ENCODE assay signal across 26 mouse cellular contexts in the genomic region with DNA sequence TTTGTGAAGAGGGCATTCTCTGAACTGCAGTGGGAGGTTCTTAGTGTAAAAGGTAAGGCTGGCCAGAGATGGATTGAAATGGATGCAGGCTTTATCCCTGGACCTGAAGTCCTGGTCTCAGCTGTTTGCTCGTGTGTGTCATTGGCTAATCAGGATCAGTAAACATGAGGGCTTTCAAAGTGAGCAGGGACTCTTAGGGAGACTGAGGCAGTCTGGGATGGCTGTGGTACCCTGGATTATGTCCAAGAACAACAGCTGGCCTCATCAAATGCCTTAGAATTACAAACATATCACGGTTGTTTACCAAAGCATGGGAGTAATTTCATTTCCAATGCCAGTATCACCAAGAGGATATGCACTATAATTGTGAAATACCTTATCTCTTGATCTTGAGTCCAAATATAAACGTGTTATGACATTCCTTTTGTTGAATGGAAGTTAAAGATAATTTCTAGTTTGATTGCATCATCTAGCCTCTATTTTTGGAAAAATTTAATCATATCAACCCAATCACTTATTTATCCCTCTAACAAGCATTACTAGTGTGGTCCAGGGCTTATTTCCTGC.
DNase-seq lines count a peak whose midpoint lies in the region; ATAC-seq lines count a peak whose summit lies in the region.
"Had no signal": no experiment of that assay in that cellular context is flagged by ENCODE, and none has a peak within 500 bp of the region (broad histone marks: within the 10 kb centered on the region; RNA-seq: fewer than 3 reads in every experiment).

No protein-coding gene starts in this region.

- WGBS in hindbrain, embryonic 15.5 days, result 53% methylated on average over 3 of the region's 3 CpGs
- WGBS in hindbrain, embryonic 10.5 days, result 72% methylated on average over 3 of the region's 3 CpGs
- 28% methylated on average over 3 of the region's 3 CpGs for WGBS in lung, embryonic 15.5 days
- 60% methylated on average over 3 of the region's 3 CpGs for WGBS in neural tube, embryonic 13.5 days
- 52% methylated on average over 3 of the region's 3 CpGs for WGBS in neural tube, embryonic 15.5 days

- H3K36me3 ChIP-seq in hindbrain, embryonic 15.5 days, result no peaks in the 10 kb centered on the region
- H3K36me3 ChIP-seq in hindbrain, embryonic 10.5 days, result no peaks in the 10 kb centered on the region
- H3K36me3 ChIP-seq in lung, embryonic 15.5 days, result no peaks in the 10 kb centered on the region
- H3K36me3 ChIP-seq in neural tube, embryonic 13.5 days, result no peaks in the 10 kb centered on the region
- H3K36me3 ChIP-seq in neural tube, embryonic 15.5 days, result no peaks in the 10 kb centered on the region
- H3K36me3 ChIP-seq: embryonic facial prominence, embryonic 12.5 days; embryonic facial prominence, embryonic 15.5 days; G1E; hindbrain, embryonic 13.5 days had no signal

- no peaks in the 10 kb centered on the region for H3K4me1 ChIP-seq in hindbrain, embryonic 15.5 days (replicated peaks)
- H3K4me1 ChIP-seq in hindbrain, embryonic 10.5 days (replicated peaks), result no peaks in the 10 kb centered on the region
- peaks cover 26% of the 10 kb centered on the region for H3K4me1 ChIP-seq in lung, embryonic 15.5 days
- H3K4me1 ChIP-seq in neural tube, embryonic 13.5 days (replicated peaks), result peaks cover 4% of the 10 kb centered on the region; the same call in 1 of the 2 replicates
- H3K4me1 ChIP-seq in neural tube, embryonic 15.5 days, result no peaks in the 10 kb centered on the region
- H3K4me1 ChIP-seq: embryonic facial prominence, embryonic 15.5 days had no signal

- DNase-seq in hindbrain, embryonic 10.5 days (ENCODE audit: low spot score), result no peak
- no peak for DNase-seq in lung, postnatal 14 days
- no peak for DNase-seq in kidney, adult 9 months
- DNase-seq: adrenal gland, postnatal 10 days; adrenal gland, postnatal 36 days; B cell, adult 2 months; cerebellum, adult 11 months; cerebellum, adult 2 months; cerebellum, adult 9-11 months; cerebellum, postnatal 25 days; forebrain, postnatal 0 days; gastrocnemius, adult 2 months; gastrocnemius, postnatal 14 days; heart, adult 11 months had no signal

- H3K9ac ChIP-seq in hindbrain, embryonic 15.5 days, result no peak overlapping the region
- no peak overlapping the region for H3K9ac ChIP-seq in lung, embryonic 15.5 days
- H3K9ac ChIP-seq in neural tube, embryonic 13.5 days, result no peak overlapping the region
- no peak overlapping the region for H3K9ac ChIP-seq in neural tube, embryonic 15.5 days (replicated peaks)
- H3K9ac ChIP-seq: embryonic facial prominence, embryonic 12.5 days; embryonic facial prominence, embryonic 15.5 days; forebrain, postnatal 0 days; hindbrain, embryonic 13.5 days had no signal

- no peak overlapping the region for H3K4me3 ChIP-seq in hindbrain, embryonic 15.5 days
- H3K4me3 ChIP-seq in hindbrain, embryonic 10.5 days, result no peak overlapping the region
- no peak overlapping the region for H3K4me3 ChIP-seq in lung, embryonic 15.5 days
- no peak overlapping the region for H3K4me3 ChIP-seq in neural tube, embryonic 13.5 days
- H3K4me3 ChIP-seq in neural tube, embryonic 15.5 days (replicated peaks), result no peak overlapping the region
- H3K4me3 ChIP-seq: embryonic facial prominence, embryonic 12.5 days; embryonic facial prominence, embryonic 15.5 days; gastrocnemius, adult 2 months; hindbrain, embryonic 13.5 days had no signal

- H3K9me3 ChIP-seq in hindbrain, embryonic 15.5 days, result no peaks in the 10 kb centered on the region
- H3K9me3 ChIP-seq in hindbrain, embryonic 10.5 days, result no peaks in the 10 kb centered on the region
- no peaks in the 10 kb centered on the region for H3K9me3 ChIP-seq in lung, embryonic 15.5 days
- H3K9me3 ChIP-seq in neural tube, embryonic 13.5 days, result no peaks in the 10 kb centered on the region
- no peaks in the 10 kb centered on the region for H3K9me3 ChIP-seq in neural tube, embryonic 15.5 days (replicated peaks)
- H3K9me3 ChIP-seq: embryonic facial prominence, embryonic 12.5 days; embryonic facial prominence, embryonic 15.5 days; hindbrain, embryonic 13.5 days had no signal

- no peak overlapping the region for H3K27ac ChIP-seq in hindbrain, embryonic 15.5 days (replicated peaks)
- no peak overlapping the region for H3K27ac ChIP-seq in hindbrain, embryonic 10.5 days
- H3K27ac ChIP-seq in lung, embryonic 15.5 days, result peak overlapping the region; percentile 55
- H3K27ac ChIP-seq in neural tube, embryonic 13.5 days (replicated peaks), result no peak overlapping the region
- no peak overlapping the region for H3K27ac ChIP-seq in neural tube, embryonic 15.5 days (replicated peaks)
- H3K27ac ChIP-seq: embryonic facial prominence, embryonic 12.5 days; embryonic facial prominence, embryonic 15.5 days; gastrocnemius, adult 2 months; hindbrain, embryonic 13.5 days had no signal

- H3K4me2 ChIP-seq in hindbrain, embryonic 15.5 days, result no peak overlapping the region
- no peak overlapping the region for H3K4me2 ChIP-seq in lung, embryonic 15.5 days
- H3K4me2 ChIP-seq in neural tube, embryonic 13.5 days, result no peak overlapping the region
- H3K4me2 ChIP-seq in neural tube, embryonic 15.5 days, result no peak overlapping the region
- H3K4me2 ChIP-seq: embryonic facial prominence, embryonic 12.5 days; embryonic facial prominence, embryonic 15.5 days; heart, embryonic 11.5 days; hindbrain, embryonic 13.5 days had no signal

- H3K27me3 ChIP-seq in hindbrain, embryonic 15.5 days, result no peaks in the 10 kb centered on the region
- H3K27me3 ChIP-seq in hindbrain, embryonic 10.5 days (ENCODE audit: insufficient read depth, poor library complexity, severe bottlenecking), result no peaks in the 10 kb centered on the region
- H3K27me3 ChIP-seq in lung, embryonic 15.5 days, result no peaks in the 10 kb centered on the region
- H3K27me3 ChIP-seq in neural tube, embryonic 13.5 days, result no peaks in the 10 kb centered on the region
- H3K27me3 ChIP-seq in neural tube, embryonic 15.5 days (replicated peaks), result no peaks in the 10 kb centered on the region
- H3K27me3 ChIP-seq: CH12.LX; embryonic facial prominence, embryonic 12.5 days; embryonic facial prominence, embryonic 15.5 days; hindbrain, embryonic 13.5 days; Patski had no signal

- 0 out of 2 replicates have a peak, but pooled peaks have one; percentile 45 for ATAC-seq in hindbrain, embryonic 15.5 days (ENCODE audit: low FRiP score, low read depth)
- ATAC-seq in lung, embryonic 15.5 days (ENCODE audit: borderline replicate concordance, extremely low read depth, low FRiP score, low TSS enrichment), result no peak; the same call in 1 of the 2 replicates
- ATAC-seq in neural tube, embryonic 13.5 days (ENCODE audit: low read depth), result peak; percentile 27; the same call in 1 of the 2 replicates
- ATAC-seq in neural tube, embryonic 15.5 days (ENCODE audit: low FRiP score), result no peak
- ATAC-seq: forebrain, embryonic 14.5 days; forebrain, postnatal 0 days; Patski had no signal

Comparison
In these comparisons a context has a peak if more than half of its experiments do, and no peak if none do; other contexts are left out.
1. ATAC-seq: peak in hindbrain, embryonic 15.5 days (single experiment) and neural tube, embryonic 13.5 days (single experiment); none in lung, embryonic 15.5 days (single experiment) and neural tube, embryonic 15.5 days (single experiment).